Mouse (Mus musculus) lung, embryonic 16.5 days (tissue): ENCODE data around the gene Egfl6. TPM values are rescaled to one million over a fixed set of nuclear protein-coding genes. Genes with fewer than 3 reads are reported as not detected.
A peak's percentile ranks its signal among the peaks of the same experiment; 100 is the strongest.
"Not testable (repeated sequence)": the region's sequence is repeated elsewhere in the genome, so short reads cannot be mapped to it uniquely, and the experiment has no call there.

ENCODE experiments used
- ATAC-seq: fragments of 200-750 bp; cut with Nextera tagmentation; 2 replicates; pipeline ENCODE4 v1.8.0; 2017; ENCODE audit warnings: low read depth, mild to moderate bottlenecking, moderate library complexity
- H3K27ac ChIP-seq: fragments of 300-500 bp; sonication (generic); 2 replicates; pipeline ENCODE4 v1.5.1; 2014; ENCODE audit warnings: mild to moderate bottlenecking, control low read depth, low read length
- H3K27me3 ChIP-seq: fragments of 300-500 bp; sonication (generic); 2 replicates; pipeline ENCODE4 v1.6.1; 2014; ENCODE audit warnings: low read depth, low read length, mixed read lengths; ENCODE audit not compliant: control insufficient read depth, insufficient read depth
- H3K36me3 ChIP-seq: fragments of 300-500 bp; sonication (generic); 2 replicates; pipeline ENCODE4 v1.6.1; 2014; ENCODE audit warnings: low read length; ENCODE audit not compliant: control insufficient read depth, insufficient read depth
- H3K4me1 ChIP-seq: fragments of 300-500 bp; sonication (generic); replicated peaks from 2 replicates; pipeline ENCODE4 v1.6.1; 2014; ENCODE audit warnings: low read length, mixed read lengths; ENCODE audit not compliant: control insufficient read depth, insufficient read depth
- H3K4me2 ChIP-seq: fragments of 300-500 bp; sonication (generic); 2 replicates; pipeline ENCODE4 v1.6.1; 2014; ENCODE audit warnings: low read depth, low read length, control low read depth
- H3K4me3 ChIP-seq: fragments of 300-500 bp; sonication (generic); 2 replicates; pipeline ENCODE4 v1.5.1; 2014; ENCODE audit warnings: mild to moderate bottlenecking, low read length, control low read depth
- H3K9ac ChIP-seq: fragments of 300-500 bp; sonication (generic); 2 replicates; pipeline ENCODE4 v1.6.1; 2014; ENCODE audit warnings: low read length, control low read depth
- H3K9me3 ChIP-seq: fragments of 300-500 bp; sonication (generic); 2 replicates; pipeline ENCODE4 v1.6.1; 2016; ENCODE audit warnings: low read length; ENCODE audit not compliant: control insufficient read depth
- WGBS: fragments of 180-500 bp; shearing (Covaris S2); extraction: QIAGEN DNeasy Blood & Tissue Kit; methylation state at CpG from one replicate; pipeline ENCODE4 v1.1.7; 2014; 5-methylcytosine and 5-hydroxymethylcytosine counted together
- polyA plus RNA-seq: library from polyadenylated mRNA; unstranded; fragments of >200 nt; fragmentation: Nextera tagmentation; extraction: Ambion mirVana; gene quantifications from 2 replicates; pipeline ENCODE4 v1.2.1, GENCODE M21; 2015

Gene Egfl6
- polyA plus RNA-seq, 1 experiment from 2014 or later = 98.2 TPM

DNA sequence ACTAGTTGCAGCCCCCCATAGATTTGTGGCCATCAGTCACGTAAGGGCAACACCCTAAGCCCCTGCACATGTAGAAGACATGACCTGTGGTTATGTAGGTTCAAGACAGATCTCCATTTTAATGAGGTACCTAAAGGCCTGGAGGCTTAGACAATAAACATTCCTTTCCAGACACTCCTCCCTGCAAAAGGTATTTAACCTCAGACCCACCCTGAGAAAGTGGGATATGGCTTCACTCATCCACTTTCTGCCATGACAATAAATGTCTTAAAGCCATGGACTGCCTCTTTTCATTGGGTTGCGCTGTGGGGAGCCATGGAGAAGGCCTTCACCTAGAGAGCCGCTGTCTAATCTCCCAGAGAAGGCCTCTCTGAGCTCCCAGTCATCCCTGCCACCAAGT is 57.4 kb downstream of the Egfl6 start:
- WGBS = 89% methylated on average over 3 of the region's 3 CpGs
- H3K4me1 ChIP-seq = no peaks in the 10 kb centered on the region
- H3K4me3 ChIP-seq = no peak overlapping the region
- H3K9me3 ChIP-seq = no peaks in the 10 kb centered on the region
- H3K27me3 ChIP-seq = no peaks in the 10 kb centered on the region
- no peaks in the 10 kb centered on the region for H3K36me3 ChIP-seq
- ATAC-seq = no peak
- no peak overlapping the region for H3K9ac ChIP-seq
- H3K4me2 ChIP-seq = no peak overlapping the region
- no peak overlapping the region for H3K27ac ChIP-seq

DNA sequence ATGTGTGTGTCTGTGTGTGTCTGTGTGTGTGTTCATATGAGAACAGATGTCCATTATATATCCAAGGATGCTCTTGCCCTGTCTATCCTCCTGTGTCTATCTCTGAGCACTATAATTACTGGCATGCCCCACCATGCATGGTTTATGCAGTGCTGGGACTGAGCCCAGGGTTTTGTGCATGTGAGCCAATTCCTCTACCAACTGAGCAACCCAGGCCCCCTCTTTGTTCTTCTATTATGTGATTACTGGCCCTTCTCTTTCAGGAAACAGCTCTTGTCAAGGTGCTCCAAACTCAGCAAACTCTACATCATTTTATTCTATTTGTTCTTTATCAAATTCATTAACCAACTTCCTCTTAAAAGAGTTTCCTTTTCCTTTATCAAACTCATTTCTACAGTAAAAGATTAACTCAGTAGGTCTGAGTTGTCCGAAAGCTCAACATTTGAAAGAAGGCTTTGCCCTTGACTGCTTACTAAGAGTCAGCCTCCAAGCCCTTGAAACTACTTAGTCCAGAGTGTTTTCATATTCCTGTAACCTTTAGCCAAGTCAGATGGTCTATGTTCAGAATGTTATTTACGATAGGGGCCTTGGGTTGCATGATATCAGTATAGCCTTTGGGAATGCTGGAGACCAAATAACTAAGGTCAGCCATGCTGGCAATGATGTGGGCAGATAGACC is 59.7 kb downstream of the Egfl6 start:
- no peaks in the 10 kb centered on the region for H3K4me1 ChIP-seq
- H3K27me3 ChIP-seq = no peaks in the 10 kb centered on the region
- no peaks in the 10 kb centered on the region for H3K36me3 ChIP-seq
- no peak overlapping the region for H3K4me2 ChIP-seq
- H3K4me3 ChIP-seq = no peak overlapping the region
- H3K27ac ChIP-seq = peak overlapping the region; percentile 43
- 68% methylated on average over 2 of the region's 2 CpGs for WGBS
- H3K9me3 ChIP-seq = no peaks in the 10 kb centered on the region
- no peak overlapping the region for H3K9ac ChIP-seq
- peak; percentile 82 for ATAC-seq

DNA sequence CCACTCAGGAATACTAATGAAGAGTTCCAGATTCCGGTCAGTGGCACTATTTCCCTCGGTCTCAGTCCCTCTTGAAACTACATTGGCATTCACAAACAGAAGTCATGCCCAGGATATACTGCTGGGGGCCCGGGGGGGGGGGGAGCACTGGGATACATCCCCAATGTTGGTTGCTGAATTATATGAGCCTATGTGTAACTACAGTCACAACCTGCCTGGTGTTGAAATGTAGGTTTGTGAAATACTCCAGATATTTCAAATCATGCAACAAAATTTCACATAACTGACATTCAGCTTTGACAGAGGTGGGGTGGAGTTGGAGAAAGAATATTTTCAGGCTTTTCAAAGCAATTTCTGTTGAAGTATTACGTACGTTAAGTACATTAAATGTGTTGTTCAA is 64.7 kb downstream of the Egfl6 start:
- 76% methylated on average over 5 of the region's 5 CpGs for WGBS
- H3K27ac ChIP-seq = no peak overlapping the region

DNA sequence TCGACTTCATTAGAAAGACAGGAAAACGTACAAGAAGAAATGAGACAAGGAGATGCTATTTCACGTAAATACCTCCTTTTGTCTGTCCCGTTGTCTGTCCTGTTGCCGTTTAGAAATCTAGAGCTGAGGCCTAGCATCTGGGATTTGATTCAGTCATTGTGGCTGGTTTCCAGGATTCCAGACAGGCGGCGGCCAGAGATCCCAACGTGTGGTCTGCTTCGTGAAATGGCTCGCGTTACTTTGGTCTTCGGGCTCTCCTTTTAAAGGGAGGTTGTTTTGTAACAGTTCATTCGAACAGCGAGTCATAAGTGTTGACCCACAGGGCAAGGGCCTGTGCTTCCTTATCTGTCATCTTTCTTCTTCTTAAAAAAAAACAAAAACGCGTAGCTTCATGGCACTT is 67.2 kb downstream of the Egfl6 start, which contains the start of gene Tceanc:
Gene Tceanc, minus strand, starts transcription at position 223 of the 400 bp plus-strand sequence.
- Histone ChIP-seq H3K9me3 (no peaks in the 10 kb centered on the region), H3K4me2 (no peak within 1 kb of the TSS), H3K4me3 (no peak within 1 kb of the TSS), H3K27me3 (no peaks in the 10 kb centered on the region), H3K4me1 (no peaks in the 10 kb centered on the region), H3K27ac (no peak within 1 kb of the TSS), H3K36me3 (no peaks in the 10 kb centered on the region), H3K9ac (no peak within 1 kb of the TSS)
- peak; percentile 7; the same call in 1 of the 2 replicates for ATAC-seq
- WGBS = 40% methylated on average over 16 of the region's 16 CpGs

More for the DNA sequence above, 64.7 kb downstream of the Egfl6 start:
- Histone ChIP-seq H3K9ac (no peak overlapping the region), H3K9me3 (no peaks in the 10 kb centered on the region), H3K27me3 (no peaks in the 10 kb centered on the region), H3K4me2 (no peak overlapping the region), H3K36me3 (no peaks in the 10 kb centered on the region), H3K4me1 (no peaks in the 10 kb centered on the region), H3K4me3 (no peak overlapping the region)
- no peak for ATAC-seq

DNA sequence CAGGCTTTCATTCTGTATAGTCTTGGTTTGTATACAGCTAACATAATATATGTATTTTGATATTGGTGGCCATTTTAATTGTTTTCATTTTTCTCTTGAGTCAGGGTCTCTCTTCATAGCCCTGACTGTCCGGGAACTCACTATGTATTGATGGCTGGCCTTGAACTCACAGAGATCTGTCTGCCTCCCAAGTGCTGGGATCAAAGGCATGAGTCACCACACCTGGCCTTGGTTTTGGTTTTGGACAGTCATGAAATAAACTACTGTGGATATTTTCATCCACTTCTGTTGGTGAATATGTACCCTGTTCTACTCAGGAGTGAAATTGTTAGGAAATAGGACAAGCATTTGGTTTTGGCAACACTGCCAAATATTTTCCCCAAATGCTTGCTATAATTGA is 68.9 kb downstream of the Egfl6 start:
- no peaks in the 10 kb centered on the region for H3K27me3 ChIP-seq
- ATAC-seq = no peak
- H3K9me3 ChIP-seq = no peaks in the 10 kb centered on the region
- H3K27ac ChIP-seq = no peak overlapping the region
- no peak overlapping the region for H3K4me3 ChIP-seq
- H3K36me3 ChIP-seq = no peaks in the 10 kb centered on the region
- H3K4me2 ChIP-seq = no peak overlapping the region
- H3K9ac ChIP-seq = no peak overlapping the region
- 94% methylated on average over 1 of the region's 1 CpGs for WGBS
- H3K4me1 ChIP-seq = no peaks in the 10 kb centered on the region

DNA sequence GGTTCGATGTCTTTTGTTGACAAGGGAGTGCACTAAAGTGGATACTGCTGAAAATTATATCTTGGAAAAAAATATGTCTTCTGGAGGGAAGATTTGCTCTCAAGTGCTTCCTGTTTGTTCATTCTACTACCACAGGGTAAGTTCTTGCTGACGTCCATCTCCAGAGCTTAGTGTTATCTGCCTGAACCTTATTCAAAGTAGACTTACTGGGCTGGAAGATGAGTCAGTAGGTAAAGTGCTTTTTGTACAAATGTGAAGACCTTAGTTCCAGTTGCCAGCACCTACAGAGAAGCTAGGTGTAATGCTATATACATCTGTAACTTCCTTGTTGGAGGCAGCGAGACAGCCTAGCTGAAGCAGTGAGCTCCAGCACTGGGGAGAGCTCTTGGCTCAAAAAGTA is 69.6 kb downstream of the Egfl6 start:
- no peak overlapping the region for H3K4me2 ChIP-seq
- H3K9ac ChIP-seq = no peak overlapping the region
- no peaks in the 10 kb centered on the region for H3K9me3 ChIP-seq
- H3K27ac ChIP-seq = no peak overlapping the region
- H3K4me1 ChIP-seq = no peaks in the 10 kb centered on the region
- ATAC-seq = no peak
- WGBS = 84% methylated on average over 3 of the region's 3 CpGs
- no peaks in the 10 kb centered on the region for H3K27me3 ChIP-seq
- H3K4me3 ChIP-seq = no peak overlapping the region
- no peaks in the 10 kb centered on the region for H3K36me3 ChIP-seq

DNA sequence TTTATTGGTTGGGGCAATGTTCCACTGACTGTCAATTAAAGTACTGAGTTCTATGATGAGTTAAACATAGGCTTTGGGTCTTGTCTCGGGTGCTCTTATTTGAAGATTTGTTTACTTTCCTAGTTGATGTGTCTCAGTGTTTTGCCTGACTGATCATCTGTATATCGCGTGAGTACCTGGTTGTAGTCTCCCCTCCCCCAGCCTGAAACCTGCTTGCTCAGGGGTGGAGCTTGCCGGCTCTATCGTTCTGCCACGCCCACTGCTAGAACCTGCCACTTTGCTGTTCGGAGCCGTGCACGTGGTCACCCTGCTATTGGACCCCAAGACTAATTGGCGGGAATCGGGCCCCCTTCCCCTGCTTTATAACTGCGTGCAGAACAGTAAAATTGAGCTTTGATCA is 71.5 kb downstream of the Egfl6 start:
- not testable (repeated sequence) for H3K36me3 ChIP-seq, ATAC-seq, H3K4me2 ChIP-seq, H3K27me3 ChIP-seq, H3K27ac ChIP-seq, H3K4me1 ChIP-seq, H3K9me3 ChIP-seq, H3K9ac ChIP-seq, H3K4me3 ChIP-seq
- 22% methylated on average over 12 of the region's 12 CpGs for WGBS

DNA sequence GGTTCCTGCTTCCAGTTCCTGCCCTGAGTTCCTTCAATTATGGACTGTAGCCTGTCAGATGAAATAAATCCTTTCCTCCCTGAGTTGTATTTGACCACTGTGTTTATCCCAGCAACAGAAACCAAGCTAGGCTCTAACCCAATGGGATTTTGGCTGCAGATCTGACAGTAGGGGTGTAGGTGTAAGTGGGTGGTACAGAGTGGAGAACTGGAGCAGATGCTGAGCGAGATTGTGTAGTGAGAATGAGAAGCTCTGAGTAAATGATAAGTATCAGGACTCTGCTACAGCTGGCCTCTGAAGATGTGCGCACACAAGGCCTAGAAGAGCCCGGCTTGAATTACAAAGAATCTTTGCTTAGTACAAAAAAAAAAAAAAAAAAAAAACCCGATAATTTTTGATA is 73.4 kb downstream of the Egfl6 start:
- no peaks in the 10 kb centered on the region for H3K36me3 ChIP-seq
- H3K4me3 ChIP-seq = no peak overlapping the region
- no peak overlapping the region for H3K27ac ChIP-seq
- no peaks in the 10 kb centered on the region for H3K9me3 ChIP-seq
- no peak for ATAC-seq
- H3K9ac ChIP-seq = no peak overlapping the region
- no peak overlapping the region for H3K4me2 ChIP-seq
- no peaks in the 10 kb centered on the region for H3K4me1 ChIP-seq
- 80% methylated on average over 4 of the region's 4 CpGs for WGBS
- H3K27me3 ChIP-seq = no peaks in the 10 kb centered on the region

DNA sequence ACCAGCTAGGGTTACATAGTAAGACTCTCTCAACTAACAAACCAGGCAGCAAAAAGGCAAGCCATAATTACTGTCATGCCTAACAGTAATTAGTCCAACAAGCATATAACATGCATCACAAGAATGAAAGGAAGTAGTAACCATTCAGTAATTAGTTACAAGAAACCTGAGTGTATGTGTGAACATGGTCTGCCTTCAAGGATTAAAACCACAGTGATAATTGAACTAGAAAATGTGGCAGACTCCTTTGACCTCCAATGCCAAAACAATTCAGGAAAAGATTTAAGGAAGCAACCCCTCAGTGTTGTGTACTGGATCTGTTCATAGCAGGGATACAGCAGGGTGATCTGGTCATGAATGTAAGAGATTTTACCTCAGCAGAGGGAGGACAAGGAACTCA is 74.4 kb downstream of the Egfl6 start:
- Histone ChIP-seq H3K9me3 (no peaks in the 10 kb centered on the region), H3K27ac (no peak overlapping the region), H3K4me2 (no peak overlapping the region), H3K4me1 (no peaks in the 10 kb centered on the region), H3K27me3 (no peaks in the 10 kb centered on the region), H3K9ac (no peak overlapping the region), H3K36me3 (no peaks in the 10 kb centered on the region), H3K4me3 (no peak overlapping the region)
- ATAC-seq = no peak
